In genomic region chr11:21107120-21107519, GRCm38 (mm10) we compare ENCODE assay signal across 25 mouse cellular contexts. TPM values are rescaled to one million over a fixed set of nuclear protein-coding genes. Genes with fewer than 3 reads are reported as not detected.
DNase-seq lines count a peak whose midpoint lies in the region; ATAC-seq lines count a peak whose summit lies in the region.
"Had no signal": no experiment of that assay in that cellular context is flagged by ENCODE, and none has a peak within 500 bp of the region (broad histone marks: within the 10 kb centered on the region; RNA-seq: fewer than 3 reads in every experiment).

No protein-coding gene starts in this region.

- no peak overlapping the region for H3K4me2 ChIP-seq in hindbrain, embryonic 16.5 days (ENCODE audit: low read length)
- no peak overlapping the region for H3K4me2 ChIP-seq in hindbrain, embryonic 11.5 days (replicated peaks; ENCODE audit: low read depth, low read length)
- H3K4me2 ChIP-seq in midbrain, embryonic 16.5 days (ENCODE audit: low read length) = no peak overlapping the region
- H3K4me2 ChIP-seq: embryonic facial prominence, embryonic 13.5 days; forebrain, embryonic 13.5 days; heart, embryonic 11.5 days had no signal

- no peak overlapping the region for H3K9ac ChIP-seq in hindbrain, embryonic 16.5 days (ENCODE audit: low read depth, low read length)
- H3K9ac ChIP-seq in hindbrain, embryonic 11.5 days (ENCODE audit: low read depth, low read length) = no peak overlapping the region
- H3K9ac ChIP-seq in midbrain, embryonic 16.5 days (ENCODE audit: low read depth, low read length) = no peak overlapping the region
- H3K9ac ChIP-seq: embryonic facial prominence, embryonic 13.5 days; forebrain, embryonic 13.5 days had no signal

- H3K4me3 ChIP-seq in hindbrain, embryonic 16.5 days (ENCODE audit: low read length) = no peak overlapping the region
- H3K4me3 ChIP-seq in hindbrain, embryonic 11.5 days (ENCODE audit: low read depth, low read length) = no peak overlapping the region
- no peak overlapping the region for H3K4me3 ChIP-seq in midbrain, embryonic 16.5 days (ENCODE audit: low read depth, low read length)
- H3K4me3 ChIP-seq in midbrain, embryonic 10.5 days = no peak overlapping the region
- H3K4me3 ChIP-seq: embryonic facial prominence, embryonic 10.5 days; embryonic facial prominence, embryonic 13.5 days; erythroblast, embryonic 14.5 days; forebrain, embryonic 10.5 days; forebrain, embryonic 13.5 days; hindbrain, embryonic 10.5 days had no signal

- peak; percentile 27; the same call in 1 of the 2 replicates for ATAC-seq in hindbrain, embryonic 16.5 days
- no peak for ATAC-seq in hindbrain, embryonic 11.5 days (ENCODE audit: low FRiP score)
- peak; percentile 58; the same call in 1 of the 2 replicates for ATAC-seq in midbrain, embryonic 16.5 days
- ATAC-seq: forebrain, embryonic 13.5 days; forebrain, embryonic 16.5 days; hindbrain, postnatal 0 days had no signal

- H3K36me3 ChIP-seq in hindbrain, embryonic 16.5 days (ENCODE audit: control insufficient read depth, insufficient read depth, low read length) = no peaks in the 10 kb centered on the region
- H3K36me3 ChIP-seq in hindbrain, embryonic 11.5 days (ENCODE audit: control insufficient read depth, insufficient read depth, low read length) = peaks cover 3% of the 10 kb centered on the region; the same call in 1 of the 2 replicates
- H3K36me3 ChIP-seq in midbrain, embryonic 16.5 days (ENCODE audit: control insufficient read depth, insufficient read depth, low read length) = no peaks in the 10 kb centered on the region
- H3K36me3 ChIP-seq in midbrain, embryonic 10.5 days = peaks cover 26% of the 10 kb centered on the region

- 98% methylated on average over 1 of the region's 1 CpGs for WGBS in hindbrain, embryonic 16.5 days
- WGBS in hindbrain, embryonic 11.5 days = 100% methylated on average over 1 of the region's 1 CpGs
- WGBS in midbrain, embryonic 16.5 days = 96% methylated on average over 1 of the region's 1 CpGs
- WGBS in midbrain, embryonic 10.5 days = 98% methylated on average over 1 of the region's 1 CpGs

- no peaks in the 10 kb centered on the region for H3K27me3 ChIP-seq in hindbrain, embryonic 16.5 days (replicated peaks; ENCODE audit: control insufficient read depth, insufficient read depth, low read length)
- no peaks in the 10 kb centered on the region for H3K27me3 ChIP-seq in hindbrain, embryonic 11.5 days (ENCODE audit: control insufficient read depth, insufficient read depth, low read length)
- H3K27me3 ChIP-seq in midbrain, embryonic 16.5 days (ENCODE audit: control insufficient read depth, insufficient read depth, low read depth, low read length) = no peaks in the 10 kb centered on the region
- H3K27me3 ChIP-seq in midbrain, embryonic 10.5 days (ENCODE audit: low read depth, poor library complexity, severe bottlenecking) = no peaks in the 10 kb centered on the region
- H3K27me3 ChIP-seq: CH12.LX; embryonic facial prominence, embryonic 13.5 days; forebrain, embryonic 13.5 days had no signal

- no peak overlapping the region for H3K27ac ChIP-seq in hindbrain, embryonic 16.5 days (ENCODE audit: low read depth, low read length)
- no peak overlapping the region for H3K27ac ChIP-seq in hindbrain, embryonic 11.5 days (ENCODE audit: low read depth, low read length)
- no peak overlapping the region for H3K27ac ChIP-seq in midbrain, embryonic 16.5 days (ENCODE audit: low read length)
- H3K27ac ChIP-seq in midbrain, embryonic 10.5 days (replicated peaks) = no peak overlapping the region
- H3K27ac ChIP-seq: embryonic facial prominence, embryonic 10.5 days; embryonic facial prominence, embryonic 13.5 days; forebrain, embryonic 10.5 days; forebrain, embryonic 13.5 days; hindbrain, embryonic 10.5 days; hindbrain, postnatal 0 days had no signal

- no peak for DNase-seq in hindbrain, embryonic 11.5 days (ENCODE audit: low spot score)
- DNase-seq in midbrain, embryonic 10.5 days (ENCODE audit: low spot score) = no peak
- peak; percentile 11 for DNase-seq in induced T-regulatory cell, adult 2 months (ENCODE audit: low read depth)
- DNase-seq in gastrocnemius, postnatal 36 days = no peak
- no peak for DNase-seq in embryo, embryonic 9.5 days (ENCODE audit: extremely low spot score)
- DNase-seq: adrenal gland, adult 2 months; adrenal gland, postnatal 14 days; B cell, adult 2 months; cerebellum, adult 11 months; cerebellum, adult 9-11 months; gastrocnemius, postnatal 10 days; heart, adult 11 months had no signal

- no peaks in the 10 kb centered on the region for H3K9me3 ChIP-seq in hindbrain, embryonic 16.5 days (ENCODE audit: control insufficient read depth, low read length)
- H3K9me3 ChIP-seq in hindbrain, embryonic 11.5 days (ENCODE audit: control insufficient read depth, low read length) = no peaks in the 10 kb centered on the region
- no peaks in the 10 kb centered on the region for H3K9me3 ChIP-seq in midbrain, embryonic 16.5 days (replicated peaks; ENCODE audit: control insufficient read depth, low read length, poor library complexity, severe bottlenecking)
- no peaks in the 10 kb centered on the region for H3K9me3 ChIP-seq in midbrain, embryonic 10.5 days (replicated peaks)
- H3K9me3 ChIP-seq: embryonic facial prominence, embryonic 10.5 days; embryonic facial prominence, embryonic 13.5 days; forebrain, embryonic 10.5 days; forebrain, embryonic 13.5 days; G1E; hindbrain, embryonic 10.5 days had no signal

- intact Hi-C loops in gastrocnemius, postnatal 36 days (cut with DNase I) = no loop called here

- H3K4me1 ChIP-seq in hindbrain, embryonic 16.5 days (ENCODE audit: control insufficient read depth, insufficient read depth, low read depth, low read length) = no peaks in the 10 kb centered on the region
- H3K4me1 ChIP-seq in hindbrain, embryonic 11.5 days (replicated peaks; ENCODE audit: control insufficient read depth, insufficient read depth, low read length) = no peaks in the 10 kb centered on the region
- H3K4me1 ChIP-seq in midbrain, embryonic 16.5 days (ENCODE audit: control insufficient read depth, insufficient read depth, low read length) = no peaks in the 10 kb centered on the region
- no peaks in the 10 kb centered on the region for H3K4me1 ChIP-seq in midbrain, embryonic 10.5 days
- H3K4me1 ChIP-seq: embryonic facial prominence, embryonic 10.5 days; forebrain, embryonic 10.5 days had no signal

RNA-seq across cellular contexts. Expression of gene Peli1, which starts 16.0 kb away (rescaled TPM):
- polyA plus RNA-seq in hindbrain, embryonic 16.5 days (2015; fragmentation: Nextera tagmentation; extraction: Ambion mirVana) = 51.8 and 55.7 TPM in 2 replicates
- 112 and 119 TPM in 2 replicates for polyA plus RNA-seq in hindbrain, embryonic 11.5 days (2014; fragmentation: Nextera tagmentation; extraction: Ambion mirVana)
- polyA plus RNA-seq in midbrain, embryonic 16.5 days (2015; fragmentation: Nextera tagmentation; extraction: Ambion mirVana) = 57.6 and 65.6 TPM in 2 replicates
- 62.0 and 76.7 TPM in 2 replicates for polyA plus RNA-seq in midbrain, embryonic 10.5 days (2016; fragmentation: Nextera tagmentation; extraction: Ambion mirVana)
- 10 to 100 TPM; 11.0 to 11.4 TPM for total RNA-seq in gastrocnemius, postnatal 36 days (2021)
